Mouse (Mus musculus) cortical plate, adult 2 months (tissue): ENCODE data around the gene Lsm10.

Source experiments
- CTCF ChIP-seq: fragments of 200-500 bp; IDR thresholded peaks from 2 replicates; pipeline ENCODE4 v1.5.1; 2011; ENCODE audit warnings: mild to moderate bottlenecking, control low read depth, low read length; ENCODE audit not compliant: insufficient read depth; ENCODE audit errors: extremely low read depth
- POLR2A ChIP-seq: fragments of 200-500 bp; IDR thresholded peaks from 2 replicates; pipeline ENCODE4 v1.6.1; 2011; ENCODE audit warnings: mild to moderate bottlenecking, low read length, control low read depth; ENCODE audit not compliant: insufficient read depth; ENCODE audit errors: extremely low read depth

GRCm38 (mm10) chr4:126096464-126097111 lies at the start of gene Lsm10:
- TF ChIP-seq CTCF (no peak), POLR2A (peak; percentile 72; the same call in 1 of the 2 replicates)
